Mouse (Mus musculus) liver, embryonic 14.5 days (tissue): Measurements from ENCODE around the gene Lrrc27. TPM values are rescaled to one million over a fixed set of nuclear protein-coding genes. Genes with fewer than 3 reads are reported as not detected.

Source experiments
- ATAC-seq: fragments of 200-750 bp; cut with Nextera tagmentation; 2 replicates; pipeline ENCODE4 v1.8.0; 2017; ENCODE audit warnings: moderate number of reproducible peaks, mild to moderate bottlenecking, moderate library complexity; ENCODE audit not compliant: insufficient read depth
- DNase-seq, 3 experiments: peaks; one replicate each; pipeline ENCODE4 v3.0.0-alpha.2; 2012 to 2013; ENCODE audit warnings: low read depth in 3 of 3, low spot score in 3 of 3
- H3K27ac ChIP-seq: fragments of 300-500 bp; sonication (generic); 2 replicates; pipeline ENCODE4 v1.5.1; 2014; ENCODE audit warnings: moderate library complexity, mild to moderate bottlenecking, control low read depth, inconsistent platforms
- H3K27me3 ChIP-seq: fragments of 300-500 bp; sonication (generic); 2 replicates; pipeline ENCODE4 v1.6.1; 2014; ENCODE audit warnings: mild to moderate bottlenecking, low read length, moderate library complexity; ENCODE audit not compliant: control insufficient read depth, insufficient read depth
- H3K36me3 ChIP-seq: fragments of 300-500 bp; sonication (generic); replicated peaks from 2 replicates; pipeline ENCODE4 v1.6.1; 2014; ENCODE audit warnings: low read depth; ENCODE audit not compliant: control insufficient read depth, insufficient read depth
- H3K4me1 ChIP-seq, 2 experiments: fragments of 200-500 bp in 1 of 2; fragments of 300-500 bp in 1 of 2; sonication (generic) in 1 of 2; replicated peaks; 2 replicates each; pipeline ENCODE4 v1.6.1; 2012 to 2014; ENCODE audit warnings: antibody characterized with exemption in 1 of 2, inconsistent platforms in 1 of 2, low read length in 1 of 2; ENCODE audit not compliant: control insufficient read depth in 2 of 2, insufficient read depth in 2 of 2
- H3K4me2 ChIP-seq: fragments of 300-500 bp; sonication (generic); 2 replicates; pipeline ENCODE4 v1.6.1; 2014; ENCODE audit warnings: low read depth, mild to moderate bottlenecking, control low read depth, moderate library complexity
- H3K4me3 ChIP-seq, 2 experiments: fragments of 200-500 bp in 1 of 2; fragments of 300-500 bp in 1 of 2; sonication (generic) in 1 of 2; 2 replicates each; pipeline ENCODE4 v1.5.1; 2012 to 2014; ENCODE audit warnings: low read depth in 2 of 2, low read length in 2 of 2, mild to moderate bottlenecking in 2 of 2, control low read depth in 1 of 2, inconsistent platforms in 1 of 2, moderate library complexity in 1 of 2; ENCODE audit not compliant: insufficient read depth in 1 of 2
- H3K9ac ChIP-seq: fragments of 300-500 bp; sonication (generic); replicated peaks from 2 replicates; pipeline ENCODE4 v1.6.1; 2014; ENCODE audit warnings: mild to moderate bottlenecking, control low read depth, moderate library complexity
- H3K9me3 ChIP-seq: fragments of 300-500 bp; sonication (generic); 2 replicates; pipeline ENCODE4 v1.6.1; 2016; ENCODE audit warnings: low read length, mixed read lengths; ENCODE audit not compliant: control insufficient read depth
- CTCF ChIP-seq: IDR thresholded peaks from 2 replicates; pipeline ENCODE4 v1.5.1; 2016; ENCODE audit warnings: antibody characterized with exemption, low read depth, control low read depth
- EP300 ChIP-seq: IDR thresholded peaks from 2 replicates; pipeline ENCODE4 v1.6.1; 2016; ENCODE audit warnings: antibody characterized with exemption, low read depth
- WGBS: fragments of 180-500 bp; shearing (Covaris S2); extraction: QIAGEN DNeasy Blood & Tissue Kit; methylation state at CpG from one replicate; pipeline ENCODE4 v1.1.7; 2014; ENCODE audit not compliant: insufficient replicate concordance; 5-methylcytosine and 5-hydroxymethylcytosine counted together
- polyA plus RNA-seq, 2 experiments: library from polyadenylated mRNA; depleted of rRNA in 1 of 2; stranded (reverse) in 1 of 2; unstranded in 1 of 2; fragments of >200 nt; fragmentation: Nextera tagmentation in 1 of 2; extraction: Ambion mirVana in 1 of 2; gene quantifications; 2 replicates each; pipeline versions ENCODE4 v1.2.1 to v1.2.3; 2012 to 2014

Lrrc27 gene
- polyA plus RNA-seq, 2 experiments, result 0.27 to 0.52 TPM

GRCm38 (mm10) chr7:139226416-139226815 is 13.6 kb downstream of the Lrrc27 start:
- ATAC-seq, result no peak
- H3K27me3 ChIP-seq, result no peaks in the 10 kb centered on the region
- no peak for DNase-seq
- no peak overlapping the region for H3K4me3 ChIP-seq
- 67% methylated on average over 7 of the region's 7 CpGs for WGBS
- H3K36me3 ChIP-seq, result no peaks in the 10 kb centered on the region
- H3K4me2 ChIP-seq, result no peak overlapping the region
- no peak for TF ChIP-seq EP300
- no peak for TF ChIP-seq CTCF
- H3K27ac ChIP-seq, result no peak overlapping the region
- H3K9me3 ChIP-seq, result no peaks in the 10 kb centered on the region
- peaks cover 0 to 5% of the 10 kb centered on the region in 2 experiments; a peak in 1 of 4 replicates for H3K4me1 ChIP-seq
- H3K9ac ChIP-seq, result no peak overlapping the region

DNA sequence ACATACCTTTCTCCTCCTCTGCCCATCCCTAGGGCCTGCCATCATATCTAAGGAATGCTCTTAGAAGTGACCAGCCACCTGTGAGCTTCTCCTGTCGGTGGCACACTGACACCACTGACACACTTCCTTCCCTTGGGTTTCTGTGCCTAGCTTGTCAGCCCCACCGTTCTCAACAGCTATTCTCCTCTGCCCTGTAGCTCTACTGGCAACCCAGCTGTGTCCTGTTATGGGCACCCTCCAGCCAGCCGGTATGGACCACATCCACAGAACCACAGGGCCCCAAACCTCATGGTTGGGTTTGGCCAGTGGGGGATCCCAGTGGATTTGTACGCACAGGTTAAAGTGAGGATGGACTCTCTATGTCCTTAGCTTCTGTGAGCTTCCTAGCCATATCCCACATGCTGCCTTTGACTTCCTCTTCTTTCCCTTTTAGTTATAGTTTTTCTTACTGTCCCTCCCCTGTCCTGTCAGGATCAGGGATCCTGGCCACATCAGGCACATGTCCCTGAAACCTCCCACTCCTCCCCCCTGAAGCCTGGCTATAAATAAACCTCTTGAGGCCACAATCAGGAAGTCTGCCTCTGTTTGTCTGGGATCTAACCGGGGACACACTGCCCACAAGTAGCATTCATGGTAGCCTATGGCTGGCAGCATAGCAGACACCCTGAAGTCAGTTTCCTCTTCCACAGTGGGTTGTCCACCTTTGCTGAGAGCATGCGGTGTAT is 15.8 kb downstream of the Lrrc27 start:
- Histone ChIP-seq H3K36me3 (no peaks in the 10 kb centered on the region), H3K27ac (no peak overlapping the region), H3K4me1 (peaks cover 0 to 5% of the 10 kb centered on the region in 2 experiments; a peak in 1 of 4 replicates), H3K27me3 (no peaks in the 10 kb centered on the region), H3K9ac (no peak overlapping the region), H3K9me3 (no peaks in the 10 kb centered on the region), H3K4me3 (no peak overlapping the region), H3K4me2 (no peak overlapping the region)
- TF ChIP-seq EP300 (no peak), CTCF (no peak)
- peak; percentile 16; the same call in 1 of the 2 replicates for ATAC-seq
- no peak for DNase-seq
- WGBS, result 17% methylated on average over 6 of the region's 6 CpGs

DNA sequence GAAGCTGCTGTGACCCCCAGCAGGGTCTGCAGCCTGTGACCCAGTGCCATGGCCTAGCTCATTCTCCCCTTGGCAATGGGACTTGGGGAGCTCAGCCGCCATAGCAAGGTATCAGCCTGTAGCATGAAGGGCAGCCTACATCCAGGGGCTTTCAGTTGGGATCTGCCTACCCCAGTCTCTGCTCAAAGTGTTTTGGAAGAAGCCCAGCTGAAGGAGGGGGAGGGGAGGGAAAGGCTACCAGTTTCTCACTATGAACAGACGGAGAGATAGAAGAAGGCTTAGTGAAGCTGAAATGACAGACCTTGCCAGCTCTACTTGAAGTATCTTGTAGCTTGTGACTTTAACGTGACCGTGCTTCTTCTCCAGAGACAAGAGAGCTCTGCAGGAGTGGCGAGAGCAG is 17.0 kb downstream of the Lrrc27 start:
- TF ChIP-seq EP300 (no peak), CTCF (no peak)
- no peak overlapping the region for H3K4me3 ChIP-seq
- H3K27me3 ChIP-seq, result no peaks in the 10 kb centered on the region
- H3K4me1 ChIP-seq, result peaks cover 0 to 5% of the 10 kb centered on the region in 2 experiments; a peak in 1 of 4 replicates
- WGBS, result 58% methylated on average over 5 of the region's 5 CpGs
- no peaks in the 10 kb centered on the region for H3K9me3 ChIP-seq
- DNase-seq (no peak), ATAC-seq (no peak)
- H3K27ac ChIP-seq, result no peak overlapping the region
- no peak overlapping the region for H3K9ac ChIP-seq
- H3K36me3 ChIP-seq, result no peaks in the 10 kb centered on the region
- H3K4me2 ChIP-seq, result no peak overlapping the region

DNA sequence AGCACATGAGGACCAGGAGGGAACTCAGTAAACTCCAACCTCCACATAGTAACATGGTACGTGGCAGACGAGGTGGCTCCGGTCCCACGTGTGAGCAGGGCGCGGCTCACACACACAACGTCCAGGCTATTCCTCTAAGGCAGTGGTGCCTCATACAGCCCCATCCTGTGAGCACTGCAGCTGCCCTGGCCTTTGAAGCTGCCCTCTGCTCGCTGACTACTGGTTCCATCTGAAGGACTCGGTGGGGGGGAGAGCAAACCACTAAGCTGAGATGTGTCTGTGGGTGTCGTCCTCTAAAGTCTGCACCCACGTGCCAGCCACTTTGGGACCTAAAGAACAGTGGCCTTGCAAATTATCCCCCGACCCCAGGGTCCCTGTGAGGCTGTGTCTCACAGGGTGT is 17.5 kb downstream of the Lrrc27 start:
- ATAC-seq (no peak), DNase-seq (no peak)
- H3K9me3 ChIP-seq, result no peaks in the 10 kb centered on the region
- WGBS, result 68% methylated on average over 12 of the region's 12 CpGs
- H3K4me3 ChIP-seq, result no peak overlapping the region
- TF ChIP-seq EP300 (no peak), CTCF (no peak)
- H3K27me3 ChIP-seq, result no peaks in the 10 kb centered on the region
- no peak overlapping the region for H3K27ac ChIP-seq
- H3K4me1 ChIP-seq, result peaks cover 0 to 5% of the 10 kb centered on the region in 2 experiments; a peak in 1 of 4 replicates
- H3K9ac ChIP-seq, result no peak overlapping the region
- no peaks in the 10 kb centered on the region for H3K36me3 ChIP-seq
- H3K4me2 ChIP-seq, result no peak overlapping the region

- no peak overlapping the region for H3K4me3 ChIP-seq
- ATAC-seq, result peak; percentile 64; the same call in 1 of the 2 replicates
- DNase-seq, result peak; percentile 33 to 41 (median 40)
- 0 out of 4 replicates have a peak, but pooled peaks cover 0 to 2% of the 10 kb centered on the region in 2 experiments for H3K4me1 ChIP-seq
- H3K27me3 ChIP-seq, result no peaks in the 10 kb centered on the region
- WGBS, result 0% methylated on average over 7 of the region's 7 CpGs
- H3K9me3 ChIP-seq, result no peaks in the 10 kb centered on the region
- H3K9ac ChIP-seq, result no peak overlapping the region
- H3K36me3 ChIP-seq, result no peaks in the 10 kb centered on the region
- no peak overlapping the region for H3K27ac ChIP-seq
- H3K4me2 ChIP-seq, result no peak overlapping the region
- no peak for TF ChIP-seq EP300
- peak; percentile 92 for TF ChIP-seq CTCF
Observed at GRCm38 (mm10) chr7:139233714-139234113, 20.9 kb downstream of the Lrrc27 start.
